Mouse (Mus musculus): ENCODE measurements around the gene Arfgef3. TPM values are rescaled to one million over a fixed set of nuclear protein-coding genes. Genes with fewer than 3 reads are reported as not detected.

Arfgef3 gene
- 10 to 100 TPM in 2 of 4 experiments, 1 to 10 TPM in 2; 7.1 to 12.1 (median 9.1) TPM for total RNA-seq (2022)

GRCm38 (mm10) chr10:18743286-18744142, at the start of gene Arfgef3:
Gene Arfgef3, minus strand, starts transcription at chr10:18743949.
- peak; percentile 55 for DNase-seq

- no peak for DNase-seq
Measured at GRCm38 (mm10) chr10:18790063-18790462, 46.3 kb upstream of the Arfgef3 start.

GRCm38 (mm10) chr10:18788601-18789000, 44.9 kb upstream of the Arfgef3 start:
- DNase-seq = no peak

- no peak for DNase-seq
Measured at GRCm38 (mm10) chr10:18786693-18787092, 42.9 kb upstream of the Arfgef3 start, which contains the start of gene Gm4922. Gene Gm4922, minus strand, starts transcription at chr10:18786793.

- DNase-seq = no peak
Measured at GRCm38 (mm10) chr10:18777546-18777945, 33.8 kb upstream of the Arfgef3 start.

GRCm38 (mm10) chr10:18772537-18773179, 28.9 kb upstream of the Arfgef3 start:
- DNase-seq = no peak

- DNase-seq = no peak
Measured at GRCm38 (mm10) chr10:18769909-18770308, 26.2 kb upstream of the Arfgef3 start.

GRCm38 (mm10) chr10:18760241-18760640, 16.5 kb upstream of the Arfgef3 start:
- DNase-seq = no peak

GRCm38 (mm10) chr10:18750057-18750456, 6.3 kb upstream of the Arfgef3 start:
- no peak for DNase-seq

GRCm38 (mm10) chr10:18742086-18742485, 1.7 kb downstream of the Arfgef3 start:
- no peak for DNase-seq

- no peak for DNase-seq
Measured at GRCm38 (mm10) chr10:18741024-18741423, 2.7 kb downstream of the Arfgef3 start.

GRCm38 (mm10) chr10:18728548-18728947, 15.2 kb downstream of the Arfgef3 start:
- DNase-seq = no peak

- no peak for DNase-seq
Measured at GRCm38 (mm10) chr10:18711436-18711835, 32.3 kb downstream of the Arfgef3 start.

- DNase-seq = no peak
Measured at GRCm38 (mm10) chr10:18710949-18711348, 32.8 kb downstream of the Arfgef3 start.

GRCm38 (mm10) chr10:18709836-18710235, 33.9 kb downstream of the Arfgef3 start:
- DNase-seq = no peak

GRCm38 (mm10) chr10:18708641-18709040, 35.1 kb downstream of the Arfgef3 start:
- DNase-seq = no peak

- no peak for DNase-seq
Measured at GRCm38 (mm10) chr10:18704393-18705120, 39.2 kb downstream of the Arfgef3 start.

GRCm38 (mm10) chr10:18701517-18701916, 42.2 kb downstream of the Arfgef3 start:
- no peak for DNase-seq

- no peak for DNase-seq
Measured at GRCm38 (mm10) chr10:18700117-18700516, 43.6 kb downstream of the Arfgef3 start.

- DNase-seq = no peak
Measured at GRCm38 (mm10) chr10:18699151-18699550, 44.6 kb downstream of the Arfgef3 start.

- no peak for DNase-seq
Measured at GRCm38 (mm10) chr10:18696461-18696860, 47.3 kb downstream of the Arfgef3 start.

- DNase-seq = peak; percentile 9
Measured at GRCm38 (mm10) chr10:18688234-18688633, 55.5 kb downstream of the Arfgef3 start.

GRCm38 (mm10) chr10:18681385-18681954, 62.3 kb downstream of the Arfgef3 start:
- DNase-seq = no peak

Data from adrenal gland, adult 8-10 months (tissue).